Mouse (Mus musculus): ENCODE measurements at regions not wholly inside any gene's neighbourhood (a gene's known extent, or its start where the extent isn't known, plus 50 kb on each side); places are given as distances from the start of the nearest gene placed in this dataset.

- H3K4me2 ChIP-seq (ENCODE audit: low read depth, low read length, poor library complexity, severe bottlenecking), result no peak overlapping the region
- H3K9ac ChIP-seq (replicated peaks; ENCODE audit: low read length, poor library complexity, severe bottlenecking), result no peak overlapping the region
- no peaks in the 10 kb centered on the region for H3K9me3 ChIP-seq (ENCODE audit: low read length)
- TF ChIP-seq CTCF (IDR thresholded peaks at IDR 0.05), result peak; percentile 66
- H3K27me3 ChIP-seq (ENCODE audit: insufficient read depth, low read length), result no peaks in the 10 kb centered on the region
- no peak overlapping the region for H3K4me3 ChIP-seq (ENCODE audit: low read depth, low read length)
- WGBS, result 67% methylated on average over 3 of the region's 3 CpGs
- H3K4me1 ChIP-seq (ENCODE audit: insufficient read depth, low read length), result no peaks in the 10 kb centered on the region
- DNase-seq (ENCODE audit: low spot score) (peak; percentile 40), ATAC-seq (ENCODE audit: low FRiP score) (no peak)
- no peaks in the 10 kb centered on the region for H3K36me3 ChIP-seq (ENCODE audit: insufficient read depth, low read length)
- no peak overlapping the region for H3K27ac ChIP-seq (ENCODE audit: low read depth, low read length)
These were observed 235.2 kb upstream of the 4930583I09Rik start for GRCm38 (mm10) chr17:65071114-65071513.

- H3K9ac ChIP-seq (replicated peaks; ENCODE audit: low read length, poor library complexity, severe bottlenecking), result no peak overlapping the region
- no peak for TF ChIP-seq CTCF (IDR thresholded peaks at IDR 0.05)
- no peak overlapping the region for H3K4me2 ChIP-seq (ENCODE audit: low read depth, low read length, poor library complexity, severe bottlenecking)
- H3K4me3 ChIP-seq (ENCODE audit: low read depth, low read length), result no peak overlapping the region
- H3K4me1 ChIP-seq (ENCODE audit: insufficient read depth, low read length), result no peaks in the 10 kb centered on the region
- ATAC-seq (ENCODE audit: low FRiP score), result no peak
- no peak for DNase-seq (ENCODE audit: low spot score)
- H3K9me3 ChIP-seq (ENCODE audit: low read length), result no peaks in the 10 kb centered on the region
- H3K36me3 ChIP-seq (ENCODE audit: insufficient read depth, low read length), result no peaks in the 10 kb centered on the region
- no peaks in the 10 kb centered on the region for H3K27me3 ChIP-seq (ENCODE audit: insufficient read depth, low read length)
- whole genome bisulfite sequencing, result 75% methylated on average over 3 of the region's 3 CpGs
- no peak overlapping the region for H3K27ac ChIP-seq (ENCODE audit: low read depth, low read length)
These were observed 230.3 kb upstream of the 4930583I09Rik start for GRCm38 (mm10) chr17:65066135-65066534.

GRCm38 (mm10) chr17:65056059-65056458 lies 220.2 kb upstream of the 4930583I09Rik start:
- ATAC-seq (ENCODE audit: low FRiP score), result no peak
- H3K36me3 ChIP-seq (ENCODE audit: insufficient read depth, low read length), result no peaks in the 10 kb centered on the region
- no peak overlapping the region for H3K4me2 ChIP-seq (ENCODE audit: low read depth, low read length, poor library complexity, severe bottlenecking)
- TF ChIP-seq CTCF (IDR thresholded peaks at IDR 0.05), result no peak
- H3K9me3 ChIP-seq (ENCODE audit: low read length), result no peaks in the 10 kb centered on the region
- 53% methylated on average over 4 of the region's 4 CpGs for WGBS
- no peak overlapping the region for H3K9ac ChIP-seq (replicated peaks; ENCODE audit: low read length, poor library complexity, severe bottlenecking)
- DNase-seq (ENCODE audit: low spot score), result no peak
- H3K27ac ChIP-seq (ENCODE audit: low read depth, low read length), result no peak overlapping the region
- no peaks in the 10 kb centered on the region for H3K27me3 ChIP-seq (ENCODE audit: insufficient read depth, low read length)
- H3K4me3 ChIP-seq (ENCODE audit: low read depth, low read length), result no peak overlapping the region
- no peaks in the 10 kb centered on the region for H3K4me1 ChIP-seq (ENCODE audit: insufficient read depth, low read length)

GRCm38 (mm10) chr17:65049860-65050482 lies 214.1 kb upstream of the 4930583I09Rik start:
- no peak for ATAC-seq (ENCODE audit: low FRiP score)
- H3K4me3 ChIP-seq (ENCODE audit: low read depth, low read length), result no peak overlapping the region
- no peaks in the 10 kb centered on the region for H3K36me3 ChIP-seq (ENCODE audit: insufficient read depth, low read length)
- TF ChIP-seq CTCF (IDR thresholded peaks at IDR 0.05), result no peak
- no peaks in the 10 kb centered on the region for H3K27me3 ChIP-seq (ENCODE audit: insufficient read depth, low read length)
- no peak overlapping the region for H3K9ac ChIP-seq (replicated peaks; ENCODE audit: low read length, poor library complexity, severe bottlenecking)
- no peak overlapping the region for H3K4me2 ChIP-seq (ENCODE audit: low read depth, low read length, poor library complexity, severe bottlenecking)
- WGBS, result 22% methylated on average over 7 of the region's 7 CpGs
- no peaks in the 10 kb centered on the region for H3K9me3 ChIP-seq (ENCODE audit: low read length)
- DNase-seq (ENCODE audit: low spot score), result peak; percentile 17
- no peaks in the 10 kb centered on the region for H3K4me1 ChIP-seq (ENCODE audit: insufficient read depth, low read length)
- H3K27ac ChIP-seq (ENCODE audit: low read depth, low read length), result 0 out of 2 replicates have a peak overlapping the region, but pooled peaks have one; percentile 12

GRCm38 (mm10) chr17:65015731-65016130 lies 179.9 kb upstream of the 4930583I09Rik start:
- Histone ChIP-seq H3K27me3 (ENCODE audit: insufficient read depth, low read length) (no peaks in the 10 kb centered on the region), H3K36me3 (ENCODE audit: insufficient read depth, low read length) (no peaks in the 10 kb centered on the region), H3K9ac (replicated peaks; ENCODE audit: low read length, poor library complexity, severe bottlenecking) (no peak overlapping the region), H3K9me3 (ENCODE audit: low read length) (no peaks in the 10 kb centered on the region), H3K27ac (ENCODE audit: low read depth, low read length) (no peak overlapping the region), H3K4me1 (ENCODE audit: insufficient read depth, low read length) (no peaks in the 10 kb centered on the region), H3K4me3 (ENCODE audit: low read depth, low read length) (no peak overlapping the region), H3K4me2 (ENCODE audit: low read depth, low read length, poor library complexity, severe bottlenecking) (no peak overlapping the region)
- 90% methylated on average over 5 of the region's 5 CpGs for WGBS
- TF ChIP-seq CTCF (IDR thresholded peaks at IDR 0.05), result no peak
- ATAC-seq (ENCODE audit: low FRiP score) (no peak), DNase-seq (ENCODE audit: low spot score) (no peak)

GRCm38 (mm10) chr17:65014682-65015081 lies 178.8 kb upstream of the 4930583I09Rik start:
- Histone ChIP-seq H3K4me3 (ENCODE audit: low read depth, low read length) (no peak overlapping the region), H3K27me3 (ENCODE audit: insufficient read depth, low read length) (no peaks in the 10 kb centered on the region), H3K4me2 (ENCODE audit: low read depth, low read length, poor library complexity, severe bottlenecking) (no peak overlapping the region), H3K36me3 (ENCODE audit: insufficient read depth, low read length) (no peaks in the 10 kb centered on the region), H3K4me1 (ENCODE audit: insufficient read depth, low read length) (no peaks in the 10 kb centered on the region), H3K9me3 (ENCODE audit: low read length) (no peaks in the 10 kb centered on the region), H3K27ac (ENCODE audit: low read depth, low read length) (no peak overlapping the region), H3K9ac (replicated peaks; ENCODE audit: low read length, poor library complexity, severe bottlenecking) (no peak overlapping the region)
- no peak for TF ChIP-seq CTCF (IDR thresholded peaks at IDR 0.05)
- no peak for ATAC-seq (ENCODE audit: low FRiP score)
- no peak for DNase-seq (ENCODE audit: low spot score)
